Mouse (Mus musculus) lung, postnatal 0 days (tissue): ENCODE results near the gene Fastkd2.

ENCODE experiments used
- CTCF ChIP-seq: IDR thresholded peaks from 2 replicates; pipeline ENCODE4 v1.5.1; 2016; ENCODE audit warnings: antibody characterized with exemption, mild to moderate bottlenecking
- EP300 ChIP-seq: IDR thresholded peaks from 2 replicates; pipeline ENCODE4 v1.6.1; 2016; ENCODE audit warnings: antibody characterized with exemption, mild to moderate bottlenecking, control low read depth

- TF ChIP-seq CTCF (no peak), EP300 (no peak)
Observed at GRCm38 (mm10) chr1:63720161-63720560, 10.3 kb upstream of the Fastkd2 start.
